Mouse (Mus musculus) thymus, postnatal 36 days (tissue): ENCODE data around the gene Tmem213.

Source experiments
- DNase-seq, 2 experiments: peaks; one replicate each; pipeline ENCODE4 v3.0.0; 2022; ENCODE audit warnings: mixed read lengths in 2 of 2

The Tmem213 gene

DNA sequence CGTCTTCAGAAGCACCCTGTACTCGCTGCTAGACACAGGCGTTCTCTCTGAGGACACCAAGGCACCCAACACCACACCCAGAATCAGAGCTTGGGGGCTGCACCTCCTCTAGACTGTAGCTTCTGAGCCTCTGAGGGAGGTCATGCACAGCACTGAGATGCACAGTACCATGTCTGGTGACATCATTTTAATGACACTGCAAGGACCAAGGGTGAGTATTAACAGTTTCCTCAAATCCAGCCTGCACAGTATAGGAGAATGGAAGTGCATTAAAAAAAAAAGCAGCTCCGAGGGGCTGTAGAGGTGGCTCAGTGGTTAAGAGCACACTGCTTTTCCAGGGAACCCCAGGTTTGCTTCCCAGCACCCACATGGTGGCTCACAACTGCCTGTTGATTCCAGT, 50.5 kb downstream of the Tmem213 start:
- DNase-seq, result no peak

DNA sequence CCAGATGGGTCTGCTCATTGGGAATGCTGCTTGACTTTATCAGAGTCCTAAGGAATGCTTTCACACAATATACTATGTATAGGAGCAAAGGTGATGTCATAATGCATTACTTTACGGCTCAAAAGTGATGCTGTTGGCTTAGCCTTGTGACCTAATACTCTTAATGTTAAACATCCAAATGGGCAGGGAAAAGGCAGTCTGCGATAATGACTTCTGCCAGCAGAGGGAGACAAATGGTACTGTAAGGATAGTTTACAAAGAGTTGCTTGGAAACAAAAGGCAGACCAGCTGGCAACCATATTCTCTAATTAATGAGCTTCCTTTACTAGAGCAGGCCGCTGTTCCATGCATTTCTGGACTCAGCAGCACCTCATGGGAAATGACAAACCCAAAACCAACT, 51.0 kb downstream of the Tmem213 start:
- peak; percentile 47 to 65 for DNase-seq

DNA sequence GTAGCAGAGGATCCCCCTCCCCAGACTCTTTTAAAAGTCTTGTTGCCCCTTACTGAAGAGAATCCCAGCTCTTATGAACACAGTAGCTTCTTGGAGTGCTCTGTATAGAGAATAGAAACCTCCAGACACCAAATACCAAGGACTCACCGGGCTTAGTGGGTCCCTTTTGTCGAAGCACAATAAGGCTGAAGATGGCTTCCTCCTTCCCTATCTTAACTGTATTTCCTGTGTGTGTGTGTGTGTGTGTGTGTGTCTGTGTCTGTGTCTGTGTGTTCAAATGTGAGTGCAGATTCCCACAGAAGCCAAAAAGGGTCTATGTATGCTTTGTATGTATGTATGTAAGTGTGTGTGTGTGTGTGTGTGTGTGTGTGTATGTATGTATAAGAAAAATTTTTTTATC, 51.5 kb downstream of the Tmem213 start:
- no peak for DNase-seq

DNA sequence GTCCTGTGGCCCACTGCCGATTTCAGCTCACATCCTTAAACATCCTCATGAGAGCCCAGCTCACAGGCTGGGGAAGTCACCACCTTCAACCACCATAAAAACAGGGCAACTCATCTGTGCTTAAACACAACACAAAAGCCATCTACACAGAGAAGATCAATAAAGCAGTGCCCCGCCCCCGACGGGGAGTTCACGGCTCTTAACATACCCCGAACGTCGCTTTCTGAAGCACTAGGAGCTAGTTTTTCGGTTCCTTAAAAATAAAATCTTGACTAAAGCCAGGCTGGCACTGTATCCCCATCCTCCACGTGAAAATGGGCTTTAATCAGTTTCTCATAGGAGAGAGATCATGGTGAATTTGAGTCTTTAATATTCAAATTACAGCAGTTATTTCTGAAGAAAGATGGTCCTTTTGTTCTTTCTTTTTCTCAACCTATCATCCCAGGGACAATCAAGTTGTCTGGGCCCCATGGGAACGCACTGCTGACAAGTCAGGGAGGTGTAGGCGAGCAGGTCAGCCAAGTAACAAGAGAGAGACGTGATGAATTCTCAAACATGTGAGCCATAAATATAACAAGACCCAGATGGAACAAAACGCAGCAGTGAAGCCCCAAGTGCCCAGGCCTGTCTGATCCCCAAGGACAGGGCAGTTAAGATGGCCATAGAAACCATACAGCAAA, 53.9 kb downstream of the Tmem213 start:
- DNase-seq, result no peak

DNA sequence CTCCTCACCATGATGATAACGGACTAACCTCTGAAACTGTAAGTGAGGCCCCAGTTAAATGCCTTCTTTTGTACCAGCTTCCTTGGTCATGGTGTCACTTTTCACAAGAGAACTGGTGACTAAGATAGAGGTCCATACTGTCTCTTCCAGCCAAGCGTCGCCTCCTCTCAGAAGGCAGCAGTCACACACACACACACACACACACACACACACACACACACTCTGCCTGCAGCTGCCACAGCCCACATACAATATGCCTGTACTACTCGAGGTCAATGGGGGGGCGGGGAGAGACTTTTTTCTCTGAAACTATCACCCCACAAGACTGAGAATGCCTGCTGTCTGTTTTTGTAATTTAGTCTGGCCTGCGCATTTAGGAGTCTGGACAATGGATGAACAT, 55.6 kb downstream of the Tmem213 start:
- no peak for DNase-seq

DNA sequence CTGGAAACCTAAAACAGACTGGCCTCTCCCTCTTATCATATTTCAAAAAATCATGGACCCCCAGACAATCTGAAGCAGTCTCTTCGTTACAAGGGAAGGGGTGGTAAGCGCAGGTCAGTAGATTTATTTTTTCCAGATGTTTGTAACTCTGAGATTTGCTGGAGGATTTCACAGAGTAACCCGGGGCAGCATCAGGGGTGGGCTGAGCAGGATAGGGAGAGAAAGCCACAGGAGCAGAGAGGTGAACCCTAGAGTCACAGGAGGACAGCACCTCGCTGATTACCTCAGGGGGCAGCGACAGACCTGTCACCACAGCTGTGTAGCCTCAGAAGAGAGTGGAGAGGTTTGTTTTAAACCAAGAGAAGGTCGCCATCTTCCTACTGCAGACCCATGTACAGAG, 56.3 kb downstream of the Tmem213 start:
- no peak for DNase-seq
